Mouse (Mus musculus): ENCODE measurements around the gene Pcnx2. TPM values are rescaled to one million over a fixed set of nuclear protein-coding genes. Genes with fewer than 3 reads are reported as not detected.

Gene Pcnx2
- total and polyA plus RNA-seq, 3 experiments = not detected

DNA sequence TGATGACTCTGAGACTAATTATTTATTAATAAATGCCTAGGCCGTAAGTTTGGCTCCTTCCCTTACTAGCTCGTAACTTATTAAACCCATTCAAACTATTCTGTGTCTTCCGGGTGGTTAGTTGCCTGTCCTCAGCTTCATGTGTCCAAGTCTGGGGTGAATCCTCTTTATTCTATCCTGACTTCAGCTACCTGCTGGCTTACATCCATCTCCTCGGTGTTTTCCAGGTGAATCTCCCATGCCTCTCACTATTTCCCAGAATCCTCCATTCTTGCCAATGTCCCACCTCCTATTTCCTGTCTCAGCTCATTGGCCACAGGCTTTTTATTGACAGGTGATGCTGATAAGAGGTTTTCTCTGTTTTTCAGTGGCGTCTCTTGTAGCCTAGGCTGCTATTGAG, 188.9 kb downstream of the Pcnx2 start:
- H3K36me3 ChIP-seq (replicated peaks in 1 of 2; ENCODE audit: control insufficient read depth in 1 of 2, insufficient read depth in 1 of 2, low read length in 1 of 2) = no peaks in the 10 kb centered on the region
- no peak overlapping the region for H3K4me2 ChIP-seq (ENCODE audit: insufficient read depth, low read depth, poor library complexity, severe bottlenecking)
- H3K9me3 ChIP-seq (replicated peaks; ENCODE audit: low read length) = peaks cover 8% of the 10 kb centered on the region
- DNase-seq (ENCODE audit: extremely low read depth) = no peak
- TF ChIP-seq ZKSCAN1 (IDR thresholded peaks at IDR 0.05; ENCODE audit: borderline replicate concordance, low read depth, low read length) (no peak), IRF4 (IDR thresholded peaks at IDR 0.05; ENCODE audit: low read depth, low read length) (no peak), CHD1 (IDR thresholded peaks at IDR 0.05; ENCODE audit: low read depth, low read length) (no peak)
- dilution Hi-C loops (cut with MboI; ENCODE audit: extremely low pct_ligation_motif_present, extremely low pct_unique_long_range_greater_than_20kb, low sequenced_read_pairs) (no loop called here), in situ Hi-C loops (cut with MboI; ENCODE audit: low pct_ligation_motif_present, low pct_unique_long_range_greater_than_20kb, low sequenced_read_pairs) (no loop called here)
- H3K4me3 ChIP-seq (replicated peaks in 1 of 3; ENCODE audit: low read depth in 2 of 3, low read length in 2 of 3, poor library complexity in 1 of 3) = no peak overlapping the region
- no peak overlapping the region for H3K9ac ChIP-seq (ENCODE audit: insufficient read depth, low read depth)
- no peaks in the 10 kb centered on the region for H3K79me2 ChIP-seq (replicated peaks; ENCODE audit: control insufficient read depth, extremely low read depth, insufficient read depth, poor library complexity, severe bottlenecking)
- no peak overlapping the region for H3K27ac ChIP-seq (ENCODE audit: insufficient read depth, low read depth)
- H3K27me3 ChIP-seq (replicated peaks) = peaks cover under 1% of the 10 kb centered on the region
- H3K4me1 ChIP-seq (ENCODE audit: control insufficient read depth in 1 of 2, insufficient read depth in 2 of 2) = 0 out of 4 replicates have a peak, but pooled peaks cover 0 to 2% of the 10 kb centered on the region in 2 experiments

DNA sequence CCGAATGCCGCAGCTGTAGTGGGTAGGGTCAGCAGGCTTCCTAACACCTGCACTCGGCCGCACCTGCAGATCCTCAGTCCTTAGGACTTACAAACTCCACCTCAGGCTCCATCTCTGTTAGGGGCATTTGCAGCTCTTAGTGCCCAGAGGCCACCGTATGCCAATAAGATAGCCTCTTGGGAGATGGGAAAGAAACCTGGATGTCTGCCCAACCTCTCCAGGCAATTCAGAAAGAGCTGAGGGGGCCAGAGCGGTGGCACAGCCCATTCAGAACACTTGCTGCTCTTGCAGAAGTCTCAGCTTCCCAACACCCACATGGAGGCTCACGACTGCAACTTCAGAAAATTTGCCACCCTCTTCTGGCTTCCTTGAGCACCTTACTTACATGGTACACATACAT, 192.3 kb downstream of the Pcnx2 start:
- in situ Hi-C loops (cut with MboI; ENCODE audit: low pct_ligation_motif_present, low pct_unique_long_range_greater_than_20kb, low sequenced_read_pairs) (no loop called here), dilution Hi-C loops (cut with MboI; ENCODE audit: extremely low pct_ligation_motif_present, extremely low pct_unique_long_range_greater_than_20kb, low sequenced_read_pairs) (no loop called here)
- Histone ChIP-seq H3K27me3 (replicated peaks) (no peaks in the 10 kb centered on the region), H3K36me3 (replicated peaks in 1 of 2; ENCODE audit: control insufficient read depth in 1 of 2, insufficient read depth in 1 of 2, low read length in 1 of 2) (no peaks in the 10 kb centered on the region), H3K79me2 (replicated peaks; ENCODE audit: control insufficient read depth, extremely low read depth, insufficient read depth, poor library complexity, severe bottlenecking) (no peaks in the 10 kb centered on the region), H3K4me3 (replicated peaks in 1 of 3; ENCODE audit: low read depth in 2 of 3, low read length in 2 of 3, poor library complexity in 1 of 3) (no peak overlapping the region), H3K27ac (ENCODE audit: insufficient read depth, low read depth) (no peak overlapping the region), H3K9ac (ENCODE audit: insufficient read depth, low read depth) (no peak overlapping the region), H3K4me1 (ENCODE audit: control insufficient read depth in 1 of 2, insufficient read depth in 2 of 2) (0 out of 4 replicates have a peak, but pooled peaks cover 2% of the 10 kb centered on the region in 2 experiments), H3K4me2 (ENCODE audit: insufficient read depth, low read depth, poor library complexity, severe bottlenecking) (no peak overlapping the region), H3K9me3 (replicated peaks; ENCODE audit: low read length) (peaks cover 3% of the 10 kb centered on the region)
- DNase-seq (ENCODE audit: extremely low read depth) = no peak
- no peak for TF ChIP-seq CTCF (conservative IDR thresholded peaks at IDR 0.05 in 1 of 2, IDR thresholded peaks at IDR 0.05 in 1 of 2; ENCODE audit: low read depth in 2 of 2, low read length in 2 of 2)
- TF ChIP-seq IRF4 (IDR thresholded peaks at IDR 0.05; ENCODE audit: low read depth, low read length) = no peak
- no peak for TF ChIP-seq MYC (IDR thresholded peaks at IDR 0.05; ENCODE audit: low read depth, low read length)
- TF ChIP-seq ZNF384 (IDR thresholded peaks at IDR 0.05; ENCODE audit: low read depth, low read length) = no peak
- no peak for TF ChIP-seq E2F4 (IDR thresholded peaks at IDR 0.05; ENCODE audit: insufficient replicate concordance, low read depth, low read length)
- TF ChIP-seq POLR2A (IDR thresholded peaks at IDR 0.05; ENCODE audit: low read depth, low read length) = no peak
- no peak for TF ChIP-seq ZC3H11A (IDR thresholded peaks at IDR 0.05; ENCODE audit: low read depth, low read length)
- TF ChIP-seq SMC3 (IDR thresholded peaks at IDR 0.05; ENCODE audit: low read depth, low read length) = no peak
- no peak for TF ChIP-seq UBTF (IDR thresholded peaks at IDR 0.05; ENCODE audit: low read depth, low read length)
- TF ChIP-seq HCFC1 (IDR thresholded peaks at IDR 0.05; ENCODE audit: low read depth, low read length) = no peak
- no peak for TF ChIP-seq JUN (IDR thresholded peaks at IDR 0.05; ENCODE audit: insufficient read depth, low read depth, low read length)
- TF ChIP-seq PAX5 (IDR thresholded peaks at IDR 0.05; ENCODE audit: low read length) = no peak
- TF ChIP-seq TCF12 (IDR thresholded peaks at IDR 0.05; ENCODE audit: low read depth, low read length) = no peak
- TF ChIP-seq SIN3A (IDR thresholded peaks at IDR 0.05; ENCODE audit: low read length) = no peak
- no peak for TF ChIP-seq POLR2AphosphoS2 (IDR thresholded peaks at IDR 0.05; ENCODE audit: low read depth, low read length)
